Mouse (Mus musculus) embryo, embryonic 11.5 days (tissue): Measurements from ENCODE around the gene Lonp2.
A peak's percentile ranks its signal among the peaks of the same experiment; 100 is the strongest.

ENCODE experiments used
- DNase-seq: peaks from one replicate; pipeline ENCODE4 v3.0.0-alpha.2; 2012; ENCODE audit warnings: low read depth, low spot score

The Lonp2 gene

GRCm38 (mm10) chr8:86712594-86712993 is 88.8 kb downstream of the Lonp2 start:
- no peak for DNase-seq

- peak; percentile 20 for DNase-seq
These were observed 89.8 kb downstream of the Lonp2 start for GRCm38 (mm10) chr8:86713407-86714188.

- no peak for DNase-seq
These were observed 94.6 kb downstream of the Lonp2 start for GRCm38 (mm10) chr8:86718332-86718994.

GRCm38 (mm10) chr8:86719368-86719767 is 95.5 kb downstream of the Lonp2 start:
- no peak for DNase-seq

- DNase-seq: no peak
These were observed 97.1 kb downstream of the Lonp2 start for GRCm38 (mm10) chr8:86720756-86721459.

GRCm38 (mm10) chr8:86721490-86721889 is 97.6 kb downstream of the Lonp2 start:
- no peak for DNase-seq

- DNase-seq: no peak
These were observed 103.1 kb downstream of the Lonp2 start for GRCm38 (mm10) chr8:86726959-86727358.

- no peak for DNase-seq
These were observed 104.5 kb downstream of the Lonp2 start for GRCm38 (mm10) chr8:86728224-86728950.

GRCm38 (mm10) chr8:86730303-86730702 is 106.5 kb downstream of the Lonp2 start:
- no peak for DNase-seq

GRCm38 (mm10) chr8:86730860-86731259 is 107.0 kb downstream of the Lonp2 start:
- no peak for DNase-seq

- DNase-seq: no peak
These were observed 110.3 kb downstream of the Lonp2 start for GRCm38 (mm10) chr8:86734171-86734570.

- no peak for DNase-seq
These were observed 111.1 kb downstream of the Lonp2 start for GRCm38 (mm10) chr8:86734954-86735353.

GRCm38 (mm10) chr8:86735446-86736111 is 111.7 kb downstream of the Lonp2 start:
- no peak for DNase-seq

- no peak for DNase-seq
These were observed 117.1 kb downstream of the Lonp2 start for GRCm38 (mm10) chr8:86740899-86741298.

- DNase-seq: no peak
These were observed 117.8 kb downstream of the Lonp2 start for GRCm38 (mm10) chr8:86741627-86742026.

- no peak for DNase-seq
These were observed 118.9 kb downstream of the Lonp2 start for GRCm38 (mm10) chr8:86742605-86743345.

GRCm38 (mm10) chr8:86744313-86745220 is 120.7 kb downstream of the Lonp2 start:
- no peak for DNase-seq

GRCm38 (mm10) chr8:86745221-86745934 is 121.5 kb downstream of the Lonp2 start, which contains the start of the genes Gm10638 and Siah1a:
TSS of gene Gm10638 (plus strand) at chr8:86745699.
TSS of gene Siah1a (minus strand) at chr8:86745934.
- DNase-seq: peak; percentile 46
